Comparison of ENCODE assay signal across 21 mouse cellular contexts in the genomic region with DNA sequence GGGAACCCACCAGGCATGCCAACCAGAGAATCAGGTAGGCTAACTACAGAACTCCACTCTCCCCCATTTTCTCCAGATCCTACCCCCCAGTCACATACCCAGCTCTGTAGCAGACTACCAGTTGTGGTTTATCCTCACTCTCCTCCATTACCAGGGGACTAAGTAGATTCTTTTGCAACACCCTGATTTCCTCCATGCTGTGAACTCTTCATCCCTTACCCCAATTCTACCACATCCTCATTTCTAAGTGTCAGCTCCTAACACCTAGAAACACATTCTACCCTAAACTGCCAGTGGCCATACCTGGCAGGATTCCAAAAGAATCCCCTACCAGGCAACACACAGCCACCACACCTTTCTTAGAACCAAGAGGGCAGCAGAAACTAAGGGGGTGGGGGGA.
"Had no signal": no experiment of that assay in that cellular context is flagged by ENCODE, and none has a peak within 500 bp of the region (broad histone marks: within the 10 kb centered on the region; RNA-seq: fewer than 3 reads in every experiment).

No protein-coding gene starts in this region.

- H3K9ac ChIP-seq: limb, embryonic 13.5 days; liver, embryonic 13.5 days; lung, embryonic 14.5 days; neural tube, embryonic 12.5 days; neural tube, embryonic 15.5 days; stomach, embryonic 15.5 days had no signal

- H3K9me3 ChIP-seq: limb, embryonic 10.5 days; limb, embryonic 13.5 days; liver, embryonic 13.5 days; midbrain, embryonic 10.5 days; neural tube, embryonic 12.5 days; neural tube, embryonic 15.5 days; stomach, embryonic 15.5 days had no signal

- H3K4me3 ChIP-seq: limb, embryonic 10.5 days; limb, embryonic 13.5 days; liver, embryonic 13.5 days; megakaryocyte, embryonic 14.5 days; midbrain, embryonic 10.5 days; neural tube, embryonic 12.5 days; neural tube, embryonic 15.5 days; stomach, embryonic 15.5 days had no signal

- H3K36me3 ChIP-seq: limb, embryonic 10.5 days; limb, embryonic 13.5 days; liver, embryonic 13.5 days; midbrain, embryonic 10.5 days; neural tube, embryonic 12.5 days; neural tube, embryonic 15.5 days; stomach, embryonic 15.5 days had no signal

- ATAC-seq: intestine, embryonic 16.5 days had no signal

- H3K4me2 ChIP-seq: limb, embryonic 13.5 days; liver, embryonic 13.5 days; lung, embryonic 14.5 days; neural tube, embryonic 12.5 days; neural tube, embryonic 15.5 days; stomach, embryonic 15.5 days had no signal

- H3K27me3 ChIP-seq: limb, embryonic 13.5 days; liver, embryonic 13.5 days; megakaryocyte, embryonic 14.5 days; neural tube, embryonic 12.5 days; neural tube, embryonic 15.5 days; stomach, embryonic 15.5 days had no signal

- DNase-seq: kidney, adult 18-20 months; kidney, adult 9 months; kidney, postnatal 14 days; kidney, postnatal 4 days; liver; liver, embryonic 13.5 days; lung, embryonic 14.5 days; lung, postnatal 14 days; midbrain, embryonic 14.5 days; retina, postnatal 1 day; right cerebral cortex, postnatal 25 days; spleen, adult 18-20 months; thymus, postnatal 25 days had no signal

- H3K4me1 ChIP-seq: limb, embryonic 10.5 days; limb, embryonic 13.5 days; liver, embryonic 13.5 days; megakaryocyte, embryonic 14.5 days; midbrain, embryonic 10.5 days; neural tube, embryonic 12.5 days; neural tube, embryonic 15.5 days; stomach, embryonic 15.5 days had no signal

- H3K27ac ChIP-seq: limb, embryonic 10.5 days; limb, embryonic 13.5 days; liver, embryonic 13.5 days; midbrain, embryonic 10.5 days; neural tube, embryonic 12.5 days; neural tube, embryonic 15.5 days; stomach, embryonic 15.5 days had no signal
